Mouse (Mus musculus) 416B (cell line): ENCODE measurements around the gene Ntrk3.
A peak's percentile ranks its signal among the peaks of the same experiment; 100 is the strongest.

Experiments
- DNase-seq: peaks from one replicate; pipeline ENCODE4 v3.0.0; 2011; ENCODE audit warnings: low read depth

Ntrk3 gene

DNA sequence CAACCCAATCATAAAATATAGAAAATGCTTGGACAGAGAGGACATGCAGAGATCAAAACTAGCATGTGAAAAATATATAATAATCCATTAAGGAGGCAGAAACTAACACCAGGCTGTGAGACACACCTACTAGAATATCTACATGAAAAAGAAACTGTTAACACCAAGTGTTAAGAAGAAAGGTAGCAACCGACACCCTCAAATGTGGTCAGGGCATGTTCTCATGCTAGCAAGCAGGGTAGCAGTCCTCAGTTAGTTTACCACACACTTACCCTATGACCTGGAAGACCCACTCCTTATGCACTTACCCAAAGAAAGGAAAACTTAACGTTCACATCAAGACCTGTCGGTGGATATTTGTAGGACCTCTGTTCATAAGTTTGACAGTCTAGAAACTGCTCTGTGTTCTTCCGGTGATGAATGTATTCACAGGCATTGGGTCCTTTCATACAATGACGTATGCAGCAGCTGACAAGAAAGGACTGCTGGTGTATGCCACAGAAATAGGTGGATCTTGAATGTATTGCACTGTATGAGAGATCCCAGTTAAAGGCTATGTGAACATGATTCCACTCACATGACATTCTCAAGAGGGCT lies at the start of gene Ntrk3:
TSS of gene Ntrk3 (minus strand) at position 399 of the 597 bp plus-strand sequence.
- DNase-seq: no peak

DNA sequence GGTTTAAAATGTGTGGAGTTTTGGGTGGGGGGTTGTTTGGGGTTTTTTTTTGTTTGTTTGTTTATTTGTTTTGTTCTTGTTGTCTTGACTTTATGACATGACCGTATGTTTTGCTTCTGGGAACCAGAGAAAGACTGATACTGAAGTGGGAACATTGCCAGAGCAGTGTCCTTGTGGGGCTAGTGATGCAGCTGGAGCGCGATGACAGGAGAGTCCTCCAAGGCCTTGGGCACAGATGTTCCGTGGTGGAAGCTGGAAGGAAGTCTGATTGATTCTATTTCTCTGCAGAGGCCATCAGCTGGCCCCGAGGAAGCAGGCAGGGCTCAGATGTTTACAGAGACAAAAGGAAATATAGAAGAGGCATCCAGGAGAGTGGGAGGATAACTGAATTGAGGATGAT lies 48.1 kb upstream of the Ntrk3 start:
- DNase-seq: no peak

DNA sequence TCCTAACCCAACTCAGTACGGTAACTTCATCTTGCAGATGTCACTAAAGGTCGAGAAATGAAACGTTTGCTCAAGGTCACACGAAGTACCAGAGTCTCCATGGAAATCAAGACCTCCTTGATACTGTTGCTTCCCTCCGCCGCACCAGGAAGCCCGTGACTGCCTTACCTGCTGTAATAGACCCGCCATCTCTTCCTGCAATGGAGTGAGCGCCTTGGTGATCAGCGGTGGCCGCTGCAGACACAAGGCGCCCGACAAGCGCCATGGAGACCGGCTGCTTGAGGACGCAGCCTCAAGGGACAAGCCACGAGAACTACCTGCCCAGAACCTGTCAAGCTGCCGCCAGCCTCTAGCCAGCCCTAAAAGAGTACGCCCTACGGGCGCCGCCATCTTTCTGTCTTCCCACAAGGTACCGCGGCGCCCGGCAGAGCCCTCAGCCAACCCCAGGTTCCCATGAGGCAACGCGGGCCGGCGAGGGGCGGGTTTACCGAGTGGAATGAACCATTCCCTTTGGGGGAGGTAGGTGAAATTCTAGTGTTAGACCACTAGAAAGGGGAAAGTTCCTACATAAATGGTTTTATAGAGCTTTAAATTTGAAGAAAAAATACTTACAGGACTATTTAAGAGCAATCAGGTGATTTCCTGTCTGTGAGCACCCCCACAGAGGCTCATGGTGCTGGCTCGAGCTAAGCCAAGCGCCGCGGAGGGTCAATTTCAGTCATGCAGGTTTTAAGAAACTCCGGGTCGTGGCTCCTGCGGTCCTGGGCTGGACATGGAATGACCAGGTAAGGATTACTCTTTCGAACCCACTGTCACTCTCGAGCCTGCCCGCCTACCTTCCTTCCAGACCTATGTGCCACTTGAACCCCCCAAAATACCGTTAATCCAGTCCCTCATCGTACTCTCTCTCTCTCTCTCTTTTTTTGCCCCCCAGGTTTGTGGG lies 45.1 kb upstream of the Ntrk3 start, which contains the start of the genes Mrps11 and Mrpl46:
TSS of gene Mrps11 (plus strand) at position 481 of the 943 bp plus-strand sequence.
TSS of gene Mrpl46 (minus strand) at position 893 of the 943 bp plus-strand sequence.
- peak; percentile 86 for DNase-seq

DNA sequence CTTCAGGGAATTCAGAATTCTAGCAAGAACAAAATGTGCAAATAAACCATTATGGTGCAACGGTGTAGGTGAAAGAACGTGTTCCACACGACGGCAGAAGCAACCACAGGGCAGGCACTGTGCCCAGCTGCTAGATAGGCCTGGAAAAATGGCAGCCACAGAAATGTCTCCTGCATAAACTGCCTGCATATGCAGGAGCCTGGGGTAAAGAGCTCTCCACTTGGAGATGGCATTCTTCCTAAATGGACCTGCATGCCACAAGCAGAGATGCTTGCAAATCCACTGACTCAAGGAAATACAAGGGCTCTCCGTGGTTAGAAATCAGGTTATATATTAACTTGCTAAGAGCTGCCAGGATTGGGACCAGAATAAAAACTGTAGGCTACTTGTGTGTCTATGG lies 40.9 kb upstream of the Ntrk3 start:
- no peak for DNase-seq

DNA sequence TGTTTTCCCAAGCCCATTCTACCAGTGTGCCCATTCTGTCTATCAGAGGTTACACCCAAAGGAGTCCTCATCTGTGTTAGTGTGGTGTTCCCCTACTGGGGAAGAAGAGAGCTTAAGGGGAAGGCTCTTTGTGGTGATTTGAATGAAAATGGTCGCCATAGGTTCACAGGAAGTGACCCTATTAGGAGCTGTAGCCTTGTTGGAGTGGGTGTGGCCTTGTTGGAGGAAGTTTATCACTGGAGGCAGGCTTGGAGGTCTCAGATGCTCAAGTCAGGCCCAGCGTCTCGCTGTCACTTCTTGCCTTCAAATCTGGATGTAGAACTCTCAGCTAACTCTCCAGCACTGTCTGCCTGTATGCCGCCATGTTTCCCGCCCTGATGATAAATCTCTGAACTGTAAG lies 33.1 kb upstream of the Ntrk3 start:
- DNase-seq: no peak

DNA sequence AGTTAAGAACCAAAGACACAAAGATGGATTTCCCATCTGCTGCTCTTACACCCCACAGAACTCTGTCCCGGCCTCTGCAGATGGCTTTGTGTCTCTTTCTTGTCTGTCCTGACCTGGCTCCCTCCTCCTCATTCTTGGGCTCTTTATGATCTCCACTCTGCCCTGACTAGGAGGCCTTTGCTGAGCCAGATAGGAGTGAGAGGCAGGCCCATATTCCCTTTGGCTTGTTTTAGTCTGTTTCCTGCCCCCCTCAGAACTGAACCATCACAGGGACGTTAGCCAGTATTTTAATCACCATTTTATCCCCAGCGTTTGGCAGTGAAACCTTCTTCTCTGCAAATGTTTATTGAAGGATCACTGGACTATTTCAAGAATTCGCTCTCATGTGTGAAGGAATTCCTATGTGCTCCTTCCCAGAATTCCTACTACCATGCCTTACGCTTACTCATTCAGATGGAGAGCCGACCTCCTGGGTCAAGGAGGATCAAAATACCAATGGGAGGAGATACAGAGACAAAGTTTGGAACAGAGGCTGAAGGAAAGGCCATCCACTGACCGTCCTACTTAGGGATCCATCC lies 31.4 kb upstream of the Ntrk3 start:
- no peak for DNase-seq

DNA sequence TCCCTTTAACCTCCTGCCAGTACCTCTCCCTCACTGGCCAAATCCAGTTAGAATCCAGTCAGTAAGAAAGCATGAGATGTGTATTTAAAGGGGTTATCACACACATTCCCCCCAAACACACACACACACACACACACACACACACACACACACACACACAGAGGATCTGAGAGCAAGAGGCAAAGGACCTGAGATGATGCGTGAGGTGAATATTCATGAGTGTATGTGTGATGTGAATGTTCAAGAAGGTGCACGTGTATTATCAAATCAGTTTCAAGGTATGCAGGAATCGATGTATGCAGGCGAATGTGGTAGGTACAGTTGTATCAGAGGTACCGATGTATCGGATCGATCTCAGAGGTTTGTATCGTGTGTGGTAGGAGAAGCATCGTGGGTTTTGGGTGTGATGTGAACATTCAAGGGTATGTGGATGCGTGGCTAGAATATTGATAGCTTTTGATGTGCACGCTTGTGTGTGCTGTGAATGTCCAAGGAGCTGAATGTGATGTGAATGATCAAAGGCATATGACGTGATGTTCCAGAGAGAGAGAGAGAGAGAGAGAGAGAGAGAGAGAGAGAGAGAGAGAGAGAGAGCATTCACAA lies 30.2 kb upstream of the Ntrk3 start:
- no peak for DNase-seq

DNA sequence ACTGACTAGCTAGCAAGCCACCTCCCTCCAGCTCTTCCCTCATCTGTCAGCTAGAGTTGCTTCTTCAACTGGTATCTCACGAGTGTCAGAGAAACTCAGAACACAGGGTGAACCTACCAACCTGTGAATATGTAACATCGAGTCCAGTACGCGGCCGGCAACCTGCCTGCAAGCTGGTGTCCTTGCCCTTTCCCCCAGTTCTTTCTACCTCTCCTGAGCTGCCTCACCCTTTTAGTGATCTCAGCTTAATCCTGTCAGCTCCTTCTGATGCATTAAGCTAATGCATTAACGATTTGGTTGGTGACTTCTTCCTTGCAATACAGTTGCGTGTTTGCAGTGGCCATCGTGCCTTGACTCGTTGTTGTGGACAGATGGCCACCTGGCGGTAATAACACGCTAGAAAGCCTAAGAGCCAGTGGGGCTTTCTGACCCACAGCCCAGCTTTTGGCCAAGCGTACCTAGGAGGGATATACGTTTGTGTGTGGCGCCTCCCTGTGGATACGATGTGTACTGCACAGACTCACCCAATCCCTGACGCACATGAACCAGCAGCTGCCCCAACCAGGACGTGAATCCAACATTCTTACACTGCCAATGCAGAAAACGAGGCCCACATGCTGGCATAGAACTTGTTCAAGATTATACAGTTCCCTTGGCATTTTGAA lies 28.3 kb upstream of the Ntrk3 start:
- peak; percentile 85 for DNase-seq

DNA sequence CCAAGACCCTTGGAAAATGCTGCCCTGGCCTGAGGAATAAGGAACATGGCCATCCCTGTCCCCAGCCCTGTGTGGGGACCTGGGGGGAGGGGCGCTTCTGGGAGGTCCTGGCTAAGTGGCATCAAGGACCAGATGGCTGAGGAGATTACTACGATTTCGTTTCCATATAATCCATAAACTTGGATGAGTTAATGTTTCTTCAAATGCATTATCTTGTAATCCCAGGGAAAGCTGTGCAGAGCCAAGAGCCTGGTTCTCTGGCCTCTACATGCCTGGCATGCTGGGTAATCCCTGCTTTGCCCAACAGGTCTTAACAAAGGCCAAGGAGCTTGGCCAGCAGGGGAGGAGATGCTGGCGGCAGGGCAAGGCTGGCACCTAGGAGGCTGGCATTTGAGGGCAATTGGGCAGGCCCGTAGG lies 27.4 kb upstream of the Ntrk3 start:
- no peak for DNase-seq

DNA sequence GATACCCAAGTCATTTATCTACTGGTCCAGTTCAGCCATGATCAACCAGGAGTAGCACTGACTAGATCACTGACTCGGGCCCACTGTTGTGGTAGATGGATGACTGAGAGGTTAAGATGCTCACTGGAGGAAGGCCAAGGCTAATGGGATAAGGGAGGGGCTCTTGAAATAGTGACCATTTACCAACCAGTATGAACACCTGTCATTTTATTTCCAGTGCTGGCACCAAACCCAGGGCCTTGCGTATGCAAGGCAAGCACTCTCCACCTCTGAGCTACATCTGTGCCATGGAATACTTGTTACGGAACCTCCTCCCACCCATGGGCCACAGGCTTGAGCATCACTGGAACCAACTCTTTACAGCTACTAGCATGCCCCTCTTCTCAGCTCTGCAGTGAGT lies 26.0 kb upstream of the Ntrk3 start:
- DNase-seq: no peak

DNA sequence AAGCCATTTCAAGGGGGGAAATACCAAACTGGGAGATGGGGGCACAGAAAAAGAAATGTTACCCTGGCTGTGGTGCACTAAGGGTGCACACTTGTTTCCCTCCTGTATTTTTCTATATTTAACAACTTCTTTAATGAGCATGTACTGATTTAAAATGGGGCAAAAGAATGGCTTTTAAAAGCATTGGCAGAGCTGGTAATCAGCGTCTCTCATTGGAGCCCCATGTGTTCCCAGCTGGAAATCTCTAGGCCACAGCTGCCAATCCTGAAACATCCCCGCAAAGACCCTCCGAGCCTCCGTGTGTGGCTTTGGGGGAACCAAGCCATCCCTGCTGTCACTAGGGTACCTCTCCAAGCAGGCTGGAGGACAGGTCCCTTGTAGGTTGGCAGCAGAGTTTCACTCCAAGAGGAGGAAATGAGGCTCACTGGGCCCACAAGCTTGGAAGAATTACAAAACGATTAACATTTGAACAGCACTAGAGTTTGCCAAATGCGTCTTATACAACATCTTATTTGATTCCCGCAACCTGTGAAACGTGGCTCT lies 16.7 kb upstream of the Ntrk3 start:
- no peak for DNase-seq

DNA sequence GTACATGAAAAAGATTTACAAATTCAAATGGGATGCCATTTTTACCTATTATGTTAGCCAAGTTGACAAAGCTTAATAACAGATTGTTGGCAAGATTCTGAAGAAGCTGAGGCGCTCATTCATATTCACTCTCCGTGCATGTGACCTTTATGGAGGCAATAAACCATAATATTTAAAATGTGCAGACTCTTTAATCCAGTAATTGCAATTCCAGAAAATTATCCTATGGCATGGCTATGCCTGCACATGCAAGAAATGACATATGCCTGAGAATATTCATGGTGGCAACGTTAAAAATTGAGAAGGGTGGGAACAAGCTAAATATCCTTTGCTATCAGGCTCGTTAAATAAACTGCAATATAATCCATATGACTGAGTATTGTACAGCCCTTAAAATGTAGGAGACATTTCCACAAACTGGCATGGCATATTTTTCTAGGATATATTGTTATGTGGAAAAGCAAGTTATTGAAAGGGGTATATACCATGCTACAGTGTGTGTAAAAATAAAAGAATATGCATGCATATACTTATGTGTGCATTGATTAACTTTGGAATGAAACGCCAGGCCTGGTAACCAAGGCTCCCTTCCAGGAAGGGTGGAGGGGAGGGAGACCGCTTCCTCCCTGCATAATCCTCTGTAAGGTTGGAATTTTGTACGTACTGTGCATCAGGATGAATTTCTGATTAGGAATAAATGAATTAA lies 16.1 kb upstream of the Ntrk3 start:
- DNase-seq: no peak

DNA sequence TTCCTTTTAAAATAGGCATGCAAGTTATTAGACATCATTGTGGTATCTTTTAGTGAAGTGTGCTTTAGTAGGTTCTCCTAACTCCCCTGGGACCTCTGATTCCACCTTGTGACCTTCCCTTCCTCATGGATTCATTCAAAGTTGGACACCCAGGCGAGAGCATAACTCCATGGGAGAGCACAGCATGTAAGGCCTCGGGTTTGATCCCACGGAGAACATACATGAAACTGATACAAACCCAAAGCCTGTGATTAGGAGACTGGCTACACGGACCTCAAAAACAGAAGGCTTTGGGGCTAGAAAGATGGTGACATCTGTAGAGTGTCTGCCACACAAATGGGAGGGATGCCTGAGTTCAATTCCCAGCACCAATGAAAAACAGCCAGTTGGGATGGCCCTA lies 15.1 kb upstream of the Ntrk3 start:
- no peak for DNase-seq

DNA sequence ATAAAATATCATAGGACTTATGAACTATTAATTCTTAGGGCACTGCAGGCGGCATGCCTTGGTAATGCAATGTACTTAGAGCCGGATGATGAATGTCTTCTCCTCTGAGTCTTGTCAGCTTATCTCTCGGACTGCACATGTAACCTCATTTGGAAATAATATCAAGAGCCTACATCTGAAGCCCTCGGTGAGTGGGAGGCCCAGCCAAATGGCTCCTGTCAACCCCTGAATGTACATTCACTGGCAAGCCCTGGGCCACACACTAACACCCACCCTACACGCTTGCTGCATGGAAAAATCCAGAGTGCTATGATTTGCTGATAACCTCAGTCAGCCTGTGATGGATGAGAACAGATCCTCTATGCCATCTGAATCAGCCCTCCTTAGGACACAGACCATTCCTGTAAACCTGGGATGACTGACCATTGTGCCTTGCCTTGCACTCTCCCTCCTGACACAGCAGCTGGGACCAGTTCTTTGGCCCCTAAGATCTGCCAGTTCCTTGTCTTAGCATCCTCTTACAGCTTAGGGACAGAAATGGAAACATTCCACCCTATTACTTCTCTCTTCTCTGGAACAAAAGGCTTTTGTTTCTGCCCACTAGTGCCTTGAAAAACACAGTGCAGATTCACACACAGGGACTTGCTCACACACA lies 6.0 kb upstream of the Ntrk3 start:
- DNase-seq: no peak

DNA sequence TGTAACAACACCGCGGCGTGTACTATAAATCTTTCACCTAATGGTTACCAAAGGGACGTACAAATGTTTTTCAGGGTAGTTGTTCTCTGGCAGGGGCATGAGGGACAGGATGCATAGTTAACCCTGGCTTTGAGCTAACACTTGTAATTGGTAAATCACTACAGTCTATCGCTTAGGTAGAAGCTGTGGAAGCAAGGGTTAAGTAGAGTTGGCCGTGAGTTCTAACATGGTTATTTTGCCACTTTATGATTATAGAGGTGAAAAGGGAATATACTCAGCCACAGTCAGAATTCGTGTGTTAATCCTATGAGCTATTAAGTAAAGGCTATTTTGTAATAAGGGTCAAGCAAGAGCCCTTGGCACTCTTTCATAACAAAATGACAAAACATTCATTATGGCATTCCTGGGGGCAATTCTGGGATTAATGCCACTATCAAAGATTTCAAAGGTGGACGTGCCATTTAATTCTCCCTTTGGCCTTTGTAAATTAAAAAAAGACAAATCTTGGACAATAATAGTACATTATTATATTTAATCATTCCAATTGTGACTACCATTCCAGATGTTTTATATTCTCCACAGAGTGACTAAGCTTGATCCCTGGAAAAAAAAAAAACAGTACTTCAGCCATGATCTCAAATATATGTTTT lies 1.7 kb upstream of the Ntrk3 start:
- no peak for DNase-seq

DNA sequence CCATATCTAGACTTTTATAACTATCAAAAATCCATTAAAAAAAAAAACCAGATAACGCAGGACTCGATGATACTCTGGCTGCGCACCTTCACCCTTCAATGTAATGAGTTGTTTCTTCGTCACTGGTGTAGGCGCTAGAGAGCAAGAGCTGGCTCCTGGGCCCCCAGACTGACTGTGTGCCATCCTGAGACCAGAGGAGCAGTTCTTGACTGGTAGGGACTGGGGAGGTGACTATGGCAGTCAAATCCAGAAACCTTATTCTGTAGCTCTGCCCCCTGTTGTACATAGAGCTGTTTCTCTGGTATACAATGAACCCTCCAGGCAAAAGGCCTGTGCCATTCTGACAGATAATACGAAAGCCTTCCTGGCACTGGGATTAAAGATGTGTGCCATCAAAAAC lies 616 bp downstream of the Ntrk3 start:
- no peak for DNase-seq

DNA sequence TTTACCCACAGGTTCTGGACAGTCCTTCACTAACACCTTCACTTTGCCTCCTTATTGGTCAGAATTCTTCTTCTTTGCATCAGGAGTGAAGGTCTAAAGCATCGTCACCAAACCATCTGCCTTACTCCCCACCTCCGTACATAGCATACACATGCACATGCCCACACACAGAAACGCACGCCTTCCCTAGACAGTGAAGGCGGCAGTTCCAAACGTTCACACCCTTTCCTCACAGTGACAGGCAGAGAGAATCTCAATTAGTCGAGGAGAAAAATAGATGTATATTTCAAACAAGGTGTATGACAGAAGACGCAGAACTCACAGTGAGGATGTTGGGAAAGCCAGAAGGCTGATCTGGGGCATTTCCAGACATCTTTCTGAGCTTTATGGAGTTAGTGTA lies 6.4 kb downstream of the Ntrk3 start:
- no peak for DNase-seq

DNA sequence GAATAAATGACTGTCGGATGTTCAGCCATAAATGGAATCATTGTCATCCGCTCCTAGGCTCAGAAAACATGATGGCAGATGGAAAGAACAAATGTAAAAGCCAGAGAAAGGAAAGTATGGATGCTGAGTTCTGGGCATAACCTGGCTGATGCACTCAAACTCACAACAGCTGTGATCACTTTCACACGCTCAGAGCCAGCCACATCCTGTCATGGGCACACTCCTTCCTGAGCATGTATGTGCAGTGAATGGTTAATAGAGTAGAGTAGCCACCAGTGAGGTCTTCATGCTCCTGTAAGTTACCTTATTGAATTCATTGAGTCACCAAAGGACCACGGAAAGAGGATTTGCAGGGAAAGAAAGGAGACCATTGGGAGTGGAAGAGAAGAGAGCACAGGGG lies 13.2 kb downstream of the Ntrk3 start:
- no peak for DNase-seq

DNA sequence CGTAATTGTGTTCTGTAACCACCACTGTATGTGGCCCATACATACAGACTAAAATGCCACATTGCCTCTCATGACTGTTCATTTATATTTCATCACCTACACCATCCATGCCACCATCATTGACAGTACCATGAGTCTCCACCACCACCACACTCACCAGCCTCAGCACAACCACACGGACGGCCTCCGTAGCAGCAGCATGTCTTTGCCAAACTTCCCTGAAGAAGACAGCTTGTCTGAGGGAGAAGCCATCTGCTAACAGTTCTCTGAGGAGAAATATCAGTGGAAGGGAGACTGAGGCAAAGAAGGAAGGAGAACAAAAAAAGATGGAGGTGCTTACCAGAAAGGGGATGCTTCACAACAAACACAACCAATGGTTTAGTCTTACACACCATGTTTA lies 15.8 kb downstream of the Ntrk3 start:
- no peak for DNase-seq
